Mouse (Mus musculus): ENCODE measurements around the gene Fads6.

DNA sequence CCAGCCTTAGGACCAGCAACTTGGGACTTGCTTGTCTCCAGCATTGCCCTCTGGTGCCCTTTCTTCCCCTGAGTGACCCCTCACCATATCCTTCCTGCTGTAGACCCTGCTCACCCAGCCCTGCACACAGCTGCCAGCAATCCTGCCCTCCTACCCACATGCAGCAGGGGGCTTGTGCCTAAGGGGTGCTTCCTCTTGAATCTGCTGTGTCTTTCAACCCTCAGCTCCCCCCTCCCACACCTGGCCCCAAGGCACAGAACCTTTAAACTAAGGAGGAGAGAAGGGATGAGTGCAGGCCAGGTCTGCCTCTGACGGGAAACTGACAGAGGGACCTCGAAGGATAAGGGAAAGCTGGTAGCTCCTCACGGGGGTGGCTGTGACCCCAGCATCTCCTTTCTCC, 54.7 kb downstream of the Fads6 start:
- TF ChIP-seq POLR2A (IDR thresholded peaks at IDR 0.05; ENCODE audit: borderline replicate concordance, insufficient read depth, low read length) (no peak), CTCF (IDR thresholded peaks at IDR 0.05; ENCODE audit: borderline replicate concordance, insufficient read depth, low read depth, low read length) (no peak)
